Mouse (Mus musculus): ENCODE results near the gene Tmem164. TPM values are rescaled to one million over a fixed set of nuclear protein-coding genes. Genes with fewer than 3 reads are reported as not detected.
A peak's percentile ranks its signal among the peaks of the same experiment; 100 is the strongest.

The Tmem164 gene
- polyA plus RNA-seq, 1 experiment from 2014 or later = 69.9 TPM

GRCm38 (mm10) chrX:142806620-142807061 is 125.4 kb downstream of the Tmem164 start:
- 36% methylated on average over 10 of the region's 10 CpGs for WGBS
- Histone ChIP-seq H3K9me3 (no peaks in the 10 kb centered on the region), H3K4me3 (no peak overlapping the region), H3K4me2 (replicated peaks) (no peak overlapping the region), H3K36me3 (peaks cover 3% of the 10 kb centered on the region; the same call in 1 of the 2 replicates), H3K9ac (no peak overlapping the region), H3K4me1 (0 out of 2 replicates have a peak, but pooled peaks cover 2% of the 10 kb centered on the region), H3K27ac (no peak overlapping the region), H3K27me3 (no peaks in the 10 kb centered on the region; the same call in 1 of the 2 replicates)
- ATAC-seq (ENCODE audit: low FRiP score, low read depth) = peak; percentile 48; the same call in 1 of the 2 replicates

- H3K27me3 ChIP-seq = no peaks in the 10 kb centered on the region; the same call in 1 of the 2 replicates
- ATAC-seq (ENCODE audit: low FRiP score, low read depth) = no peak
These were observed 127.2 kb downstream of the Tmem164 start for GRCm38 (mm10) chrX:142808411-142808810.

GRCm38 (mm10) chrX:142813146-142813545 is 131.9 kb downstream of the Tmem164 start:
- Histone ChIP-seq H3K4me2 (replicated peaks) (no peak overlapping the region), H3K4me3 (no peak overlapping the region), H3K36me3 (peaks cover 3% of the 10 kb centered on the region; the same call in 1 of the 2 replicates), H3K27me3 (no peaks in the 10 kb centered on the region; the same call in 1 of the 2 replicates), H3K9me3 (no peaks in the 10 kb centered on the region), H3K27ac (no peak overlapping the region), H3K4me1 (peaks cover 6% of the 10 kb centered on the region; the same call in 1 of the 2 replicates), H3K9ac (no peak overlapping the region)
- ATAC-seq (ENCODE audit: low FRiP score, low read depth) = no peak
- 22% methylated on average over 6 of the region's 6 CpGs for WGBS

More at GRCm38 (mm10) chrX:142808411-142808810, 127.2 kb downstream of the Tmem164 start:
- H3K4me2 ChIP-seq (replicated peaks) = no peak overlapping the region
- H3K27ac ChIP-seq = no peak overlapping the region
- no peaks in the 10 kb centered on the region for H3K9me3 ChIP-seq
- 45% methylated on average over 9 of the region's 9 CpGs for WGBS
- no peak overlapping the region for H3K9ac ChIP-seq
- no peak overlapping the region for H3K4me3 ChIP-seq
- peaks cover 3% of the 10 kb centered on the region; the same call in 1 of the 2 replicates for H3K36me3 ChIP-seq
- H3K4me1 ChIP-seq = 0 out of 2 replicates have a peak, but pooled peaks cover 2% of the 10 kb centered on the region

GRCm38 (mm10) chrX:142818057-142818682 is 137.0 kb downstream of the Tmem164 start:
- Histone ChIP-seq H3K27me3 (peaks cover 7% of the 10 kb centered on the region; the same call in 1 of the 2 replicates), H3K4me1 (peaks cover 20% of the 10 kb centered on the region), H3K4me3 (no peak overlapping the region), H3K27ac (no peak overlapping the region), H3K4me2 (replicated peaks) (no peak overlapping the region), H3K9ac (no peak overlapping the region), H3K36me3 (no peaks in the 10 kb centered on the region), H3K9me3 (no peaks in the 10 kb centered on the region)
- WGBS = 38% methylated on average over 10 of the region's 10 CpGs
- no peak for ATAC-seq (ENCODE audit: low FRiP score, low read depth)

GRCm38 (mm10) chrX:142821239-142821638 is 140.0 kb downstream of the Tmem164 start:
- no peak overlapping the region for H3K27ac ChIP-seq
- no peak overlapping the region for H3K9ac ChIP-seq
- H3K4me1 ChIP-seq = peaks cover 17% of the 10 kb centered on the region
- no peaks in the 10 kb centered on the region for H3K9me3 ChIP-seq
- no peak for ATAC-seq (ENCODE audit: low FRiP score, low read depth)
- H3K4me3 ChIP-seq = no peak overlapping the region
- no peak overlapping the region for H3K4me2 ChIP-seq (replicated peaks)
- H3K36me3 ChIP-seq = no peaks in the 10 kb centered on the region
- peaks cover 8% of the 10 kb centered on the region; the same call in 1 of the 2 replicates for H3K27me3 ChIP-seq
- WGBS = 64% methylated on average over 6 of the region's 6 CpGs

GRCm38 (mm10) chrX:142821846-142822245 is 140.6 kb downstream of the Tmem164 start:
- Histone ChIP-seq H3K4me2 (replicated peaks) (no peak overlapping the region), H3K4me3 (no peak overlapping the region), H3K27ac (no peak overlapping the region), H3K9me3 (no peaks in the 10 kb centered on the region), H3K4me1 (peaks cover 17% of the 10 kb centered on the region), H3K9ac (no peak overlapping the region), H3K36me3 (no peaks in the 10 kb centered on the region), H3K27me3 (peaks cover 8% of the 10 kb centered on the region; the same call in 1 of the 2 replicates)
- 36% methylated on average over 3 of the region's 3 CpGs for WGBS
- no peak for ATAC-seq (ENCODE audit: low FRiP score, low read depth)

- H3K27me3 ChIP-seq = peaks cover 11% of the 10 kb centered on the region; the same call in 1 of the 2 replicates
- no peak overlapping the region for H3K4me3 ChIP-seq
- H3K36me3 ChIP-seq = no peaks in the 10 kb centered on the region
- H3K9ac ChIP-seq = no peak overlapping the region
- no peak for ATAC-seq (ENCODE audit: low FRiP score, low read depth)
- no peak overlapping the region for H3K27ac ChIP-seq
- peaks cover 17% of the 10 kb centered on the region for H3K4me1 ChIP-seq
- WGBS = 78% methylated on average over 1 of the region's 1 CpGs
- no peaks in the 10 kb centered on the region for H3K9me3 ChIP-seq
- H3K4me2 ChIP-seq (replicated peaks) = no peak overlapping the region
These were observed 144.1 kb downstream of the Tmem164 start for GRCm38 (mm10) chrX:142825309-142825708.

GRCm38 (mm10) chrX:142827644-142828043 is 146.4 kb downstream of the Tmem164 start:
- H3K4me3 ChIP-seq = no peak overlapping the region
- no peak overlapping the region for H3K4me2 ChIP-seq (replicated peaks)
- no peak for ATAC-seq (ENCODE audit: low FRiP score, low read depth)
- no peak overlapping the region for H3K27ac ChIP-seq
- peaks cover 17% of the 10 kb centered on the region; the same call in 1 of the 2 replicates for H3K27me3 ChIP-seq
- H3K9me3 ChIP-seq = no peaks in the 10 kb centered on the region
- H3K36me3 ChIP-seq = no peaks in the 10 kb centered on the region
- WGBS = 24% methylated on average over 1 of the region's 1 CpGs
- H3K9ac ChIP-seq = no peak overlapping the region
- H3K4me1 ChIP-seq = peaks cover 15% of the 10 kb centered on the region

- Histone ChIP-seq H3K4me3 (no peak overlapping the region), H3K27me3 (peaks cover 13% of the 10 kb centered on the region; the same call in 1 of the 2 replicates), H3K36me3 (no peaks in the 10 kb centered on the region), H3K9me3 (no peaks in the 10 kb centered on the region), H3K4me1 (peaks cover 13% of the 10 kb centered on the region), H3K27ac (no peak overlapping the region), H3K4me2 (replicated peaks) (no peak overlapping the region), H3K9ac (no peak overlapping the region)
- ATAC-seq (ENCODE audit: low FRiP score, low read depth) = no peak
- WGBS = 66% methylated on average over 13 of the region's 13 CpGs
These were observed 147.1 kb downstream of the Tmem164 start for GRCm38 (mm10) chrX:142828184-142828908.

GRCm38 (mm10) chrX:142829267-142829666 is 148.1 kb downstream of the Tmem164 start:
- no peak overlapping the region for H3K4me2 ChIP-seq (replicated peaks)
- no peaks in the 10 kb centered on the region for H3K9me3 ChIP-seq
- no peak for ATAC-seq (ENCODE audit: low FRiP score, low read depth)
- peaks cover 13% of the 10 kb centered on the region; the same call in 1 of the 2 replicates for H3K27me3 ChIP-seq
- H3K4me3 ChIP-seq = no peak overlapping the region
- whole genome bisulfite sequencing = 76% methylated on average over 2 of the region's 2 CpGs
- peaks cover 13% of the 10 kb centered on the region for H3K4me1 ChIP-seq
- no peak overlapping the region for H3K27ac ChIP-seq
- H3K36me3 ChIP-seq = no peaks in the 10 kb centered on the region
- no peak overlapping the region for H3K9ac ChIP-seq

- H3K36me3 ChIP-seq = no peaks in the 10 kb centered on the region
- 86% methylated on average over 12 of the region's 12 CpGs for WGBS
- ATAC-seq (ENCODE audit: low FRiP score, low read depth) = no peak
These were observed 148.8 kb downstream of the Tmem164 start for GRCm38 (mm10) chrX:142829866-142830470.

GRCm38 (mm10) chrX:142830572-142830971 is 149.4 kb downstream of the Tmem164 start:
- no peak for ATAC-seq (ENCODE audit: low FRiP score, low read depth)
- 93% methylated on average over 6 of the region's 6 CpGs for WGBS
- H3K9me3 ChIP-seq = no peaks in the 10 kb centered on the region

More at GRCm38 (mm10) chrX:142829866-142830470, 148.8 kb downstream of the Tmem164 start:
- Histone ChIP-seq H3K9ac (no peak overlapping the region), H3K27me3 (peaks cover 13% of the 10 kb centered on the region; the same call in 1 of the 2 replicates), H3K4me3 (no peak overlapping the region), H3K9me3 (no peaks in the 10 kb centered on the region), H3K4me2 (replicated peaks) (no peak overlapping the region), H3K27ac (no peak overlapping the region), H3K4me1 (peaks cover 13% of the 10 kb centered on the region)

More at GRCm38 (mm10) chrX:142830572-142830971, 149.4 kb downstream of the Tmem164 start:
- no peaks in the 10 kb centered on the region for H3K36me3 ChIP-seq
- no peak overlapping the region for H3K4me2 ChIP-seq (replicated peaks)
- no peak overlapping the region for H3K9ac ChIP-seq
- no peak overlapping the region for H3K27ac ChIP-seq
- no peak overlapping the region for H3K4me3 ChIP-seq
- H3K27me3 ChIP-seq = peaks cover 15% of the 10 kb centered on the region; the same call in 1 of the 2 replicates
- peaks cover 13% of the 10 kb centered on the region for H3K4me1 ChIP-seq

Data from limb, embryonic 13.5 days (tissue).